Mouse (Mus musculus): ENCODE results near the gene Olfr311. TPM values are rescaled to one million over a fixed set of nuclear protein-coding genes. Genes with fewer than 3 reads are reported as not detected.

Olfr311 gene
- polyA plus RNA-seq, 1 experiment, result not detected

GRCm38 (mm10) chr11:58846919-58847461 is 7.9 kb downstream of the Olfr311 start, which contains the start of gene Gm12258:
Gene Gm12258 (plus strand): TSS chr11:58847158.
- Histone ChIP-seq H3K27ac (replicated peaks; ENCODE audit: low read depth, low read length) (peak within 1 kb of the TSS; percentile 58; the same call in 1 of the 2 replicates), H3K4me1 (ENCODE audit: control insufficient read depth, insufficient read depth, insufficient read length, low read length) (peaks cover 3% of the 10 kb centered on the region; the same call in 1 of the 2 replicates), H3K4me3 (ENCODE audit: insufficient read depth, low read depth, low read length) (peak within 1 kb of the TSS; percentile 87)

- Histone ChIP-seq H3K27ac (replicated peaks; ENCODE audit: low read depth, low read length) (no peak overlapping the region), H3K4me3 (ENCODE audit: insufficient read depth, low read depth, low read length) (peak overlapping the region; percentile 28), H3K4me1 (ENCODE audit: control insufficient read depth, insufficient read depth, insufficient read length, low read length) (peaks cover 3% of the 10 kb centered on the region; the same call in 1 of the 2 replicates)
Observed at GRCm38 (mm10) chr11:58847636-58848035, 8.6 kb downstream of the Olfr311 start.

- Histone ChIP-seq H3K4me1 (ENCODE audit: control insufficient read depth, insufficient read depth, insufficient read length, low read length) (peaks cover 3% of the 10 kb centered on the region; the same call in 1 of the 2 replicates), H3K27ac (replicated peaks; ENCODE audit: low read depth, low read length) (no peak overlapping the region), H3K4me3 (ENCODE audit: insufficient read depth, low read depth, low read length) (no peak overlapping the region)
Observed at GRCm38 (mm10) chr11:58849731-58850130, 10.7 kb downstream of the Olfr311 start.

GRCm38 (mm10) chr11:58860744-58861143 is 21.7 kb downstream of the Olfr311 start:
- H3K4me1 ChIP-seq (ENCODE audit: control insufficient read depth, insufficient read depth, insufficient read length, low read length), result no peaks in the 10 kb centered on the region
- H3K4me3 ChIP-seq (ENCODE audit: insufficient read depth, low read depth, low read length), result no peak overlapping the region
- no peak overlapping the region for H3K27ac ChIP-seq (replicated peaks; ENCODE audit: low read depth, low read length)

GRCm38 (mm10) chr11:58867039-58867953 is 28.2 kb downstream of the Olfr311 start, which contains the start of gene 2810021J22Rik:
Gene 2810021J22Rik (plus strand): TSS chr11:58867216.
- peak within 1 kb of the TSS; percentile 75 for H3K4me3 ChIP-seq (ENCODE audit: insufficient read depth, low read depth, low read length)
- H3K27ac ChIP-seq (replicated peaks; ENCODE audit: low read depth, low read length), result peak within 1 kb of the TSS; percentile 50
- no peaks in the 10 kb centered on the region for H3K4me1 ChIP-seq (ENCODE audit: control insufficient read depth, insufficient read depth, insufficient read length, low read length)

- Histone ChIP-seq H3K4me3 (ENCODE audit: insufficient read depth, low read depth, low read length) (peak overlapping the region; percentile 75), H3K4me1 (ENCODE audit: control insufficient read depth, insufficient read depth, insufficient read length, low read length) (no peaks in the 10 kb centered on the region), H3K27ac (replicated peaks; ENCODE audit: low read depth, low read length) (no peak overlapping the region)
Observed at GRCm38 (mm10) chr11:58867954-58868330, 28.9 kb downstream of the Olfr311 start.

GRCm38 (mm10) chr11:58870961-58871360 is 31.9 kb downstream of the Olfr311 start:
- no peak overlapping the region for H3K4me3 ChIP-seq (ENCODE audit: insufficient read depth, low read depth, low read length)
- H3K27ac ChIP-seq (replicated peaks; ENCODE audit: low read depth, low read length), result peak overlapping the region; percentile 95
- no peaks in the 10 kb centered on the region for H3K4me1 ChIP-seq (ENCODE audit: control insufficient read depth, insufficient read depth, insufficient read length, low read length)

GRCm38 (mm10) chr11:58883756-58884155 is 44.7 kb downstream of the Olfr311 start:
- H3K27ac ChIP-seq (replicated peaks; ENCODE audit: low read depth, low read length), result no peak overlapping the region
- H3K4me1 ChIP-seq (ENCODE audit: control insufficient read depth, insufficient read depth, insufficient read length, low read length), result no peaks in the 10 kb centered on the region
- H3K4me3 ChIP-seq (ENCODE audit: insufficient read depth, low read depth, low read length), result no peak overlapping the region

GRCm38 (mm10) chr11:58890511-58890910 is 51.5 kb downstream of the Olfr311 start:
- Histone ChIP-seq H3K4me1 (ENCODE audit: control insufficient read depth, insufficient read depth, insufficient read length, low read length) (no peaks in the 10 kb centered on the region), H3K27ac (replicated peaks; ENCODE audit: low read depth, low read length) (no peak overlapping the region)

More at GRCm38 (mm10) chr11:58890511-58890910, 51.5 kb downstream of the Olfr311 start:
- H3K4me3 ChIP-seq (ENCODE audit: insufficient read depth, low read depth, low read length), result no peak overlapping the region

Other genes with a start within 250 kb of the Olfr311 start
- gene Olfr324, start 244.1 kb upstream of the Olfr311 start, polyA plus RNA-seq (2012; ENCODE audit: insufficient read depth, insufficient read length, missing spikeins), result not detected in 2 replicates
- gene 2210407C18Rik, start 223.2 kb upstream of the Olfr311 start, polyA plus RNA-seq (2012; ENCODE audit: insufficient read depth, insufficient read length, missing spikeins), result not detected in 2 replicates
- gene Olfr323, start 208.8 kb upstream of the Olfr311 start, polyA plus RNA-seq (2012; ENCODE audit: insufficient read depth, insufficient read length, missing spikeins), result not detected in 2 replicates
- not detected in 2 replicates for gene Trim58, start 198.8 kb upstream of the Olfr311 start, polyA plus RNA-seq (2012; ENCODE audit: insufficient read depth, insufficient read length, missing spikeins)
- gene Olfr322, start 180.5 kb upstream of the Olfr311 start, polyA plus RNA-seq (2012; ENCODE audit: insufficient read depth, insufficient read length, missing spikeins), result not detected in 2 replicates
- not detected in 2 replicates for gene Olfr320, start 158.2 kb upstream of the Olfr311 start, polyA plus RNA-seq (2012; ENCODE audit: insufficient read depth, insufficient read length, missing spikeins)
- gene Olfr319, start 140.1 kb upstream of the Olfr311 start, polyA plus RNA-seq (2012; ENCODE audit: insufficient read depth, insufficient read length, missing spikeins), result not detected in 2 replicates
- gene Olfr318, start 115.2 kb upstream of the Olfr311 start, polyA plus RNA-seq (2012; ENCODE audit: insufficient read depth, insufficient read length, missing spikeins), result not detected in 2 replicates
- gene Olfr317, start 100.0 kb upstream of the Olfr311 start, polyA plus RNA-seq (2012; ENCODE audit: insufficient read depth, insufficient read length, missing spikeins), result not detected in 2 replicates
- not detected in 2 replicates for gene Olfr316, start 86.5 kb upstream of the Olfr311 start, polyA plus RNA-seq (2012; ENCODE audit: insufficient read depth, insufficient read length, missing spikeins)
- gene Olfr315, start 66.1 kb upstream of the Olfr311 start, polyA plus RNA-seq (2012; ENCODE audit: insufficient read depth, insufficient read length, missing spikeins), result not detected in 2 replicates
- not detected in 2 replicates for gene Olfr314, start 56.3 kb upstream of the Olfr311 start, polyA plus RNA-seq (2012; ENCODE audit: insufficient read depth, insufficient read length, missing spikeins)
- gene Fam183b, start 37.3 kb upstream of the Olfr311 start, polyA plus RNA-seq (2012; ENCODE audit: insufficient read depth, insufficient read length, missing spikeins), result not detected in 2 replicates
- not detected in 2 replicates for gene Olfr313, start 24.3 kb upstream of the Olfr311 start, polyA plus RNA-seq (2012; ENCODE audit: insufficient read depth, insufficient read length, missing spikeins)
- gene Olfr312, start 10.0 kb upstream of the Olfr311 start, polyA plus RNA-seq (2012; ENCODE audit: insufficient read depth, insufficient read length, missing spikeins), result not detected in 2 replicates
- 0.44 and 0.96 TPM in 2 replicates for gene Gm12258, start 7.9 kb downstream of the Olfr311 start, polyA plus RNA-seq (2012; ENCODE audit: insufficient read depth, insufficient read length, missing spikeins)
- 2.5 and 4.8 TPM in 2 replicates for gene 2810021J22Rik, start 28.0 kb downstream of the Olfr311 start, polyA plus RNA-seq (2012; ENCODE audit: insufficient read depth, insufficient read length, missing spikeins)
- gene Zfp39, start 65.0 kb downstream of the Olfr311 start, polyA plus RNA-seq (2012; ENCODE audit: insufficient read depth, insufficient read length, missing spikeins), result 1.8 and 2.0 TPM in 2 replicates
- not detected in 2 replicates for gene Btnl10, start 78.7 kb downstream of the Olfr311 start, polyA plus RNA-seq (2012; ENCODE audit: insufficient read depth, insufficient read length, missing spikeins)
- gene Rnf187, start 99.7 kb downstream of the Olfr311 start, polyA plus RNA-seq (2012; ENCODE audit: insufficient read depth, insufficient read length, missing spikeins), result 76.4 and 79.9 TPM in 2 replicates
- not detected in 2 replicates for gene Hist3h2ba, start 109.7 kb downstream of the Olfr311 start, polyA plus RNA-seq (2012; ENCODE audit: insufficient read depth, insufficient read length, missing spikeins)
- gene Hist3h2a, start 115.4 kb downstream of the Olfr311 start, polyA plus RNA-seq (2012; ENCODE audit: insufficient read depth, insufficient read length, missing spikeins), result 8.2 and 12.4 TPM in 2 replicates
- gene Trim17, start 115.4 kb downstream of the Olfr311 start, polyA plus RNA-seq (2012; ENCODE audit: insufficient read depth, insufficient read length, missing spikeins), result not detected in 2 replicates
- 3.8 and 4.8 TPM in 2 replicates for gene Trim11, start 138.8 kb downstream of the Olfr311 start, polyA plus RNA-seq (2012; ENCODE audit: insufficient read depth, insufficient read length, missing spikeins)

Measured in brown adipose tissue, adult 24 weeks (tissue).